Mouse (Mus musculus) neural tube, embryonic 14.5 days (tissue): ENCODE data around the gene 2010111I01Rik. TPM values are rescaled to one million over a fixed set of nuclear protein-coding genes. Genes with fewer than 3 reads are reported as not detected.

Experiments used
- ATAC-seq: fragments of 200-750 bp; cut with Nextera tagmentation; 2 replicates; pipeline ENCODE4 v1.8.0; 2017; ENCODE audit warnings: low read depth, mild to moderate bottlenecking, moderate TSS enrichment, moderate library complexity
- H3K27ac ChIP-seq: fragments of 300-500 bp; sonication (generic); 2 replicates; pipeline ENCODE4 v1.5.1; 2014; ENCODE audit warnings: low read depth, mild to moderate bottlenecking, control low read depth, low read length, moderate library complexity, mixed read lengths
- H3K27me3 ChIP-seq: fragments of 300-500 bp; sonication (generic); 2 replicates; pipeline ENCODE4 v1.6.1; 2014; ENCODE audit warnings: low read length; ENCODE audit not compliant: control insufficient read depth, insufficient read depth
- H3K36me3 ChIP-seq: fragments of 300-500 bp; sonication (generic); 2 replicates; pipeline ENCODE4 v1.6.1; 2014; ENCODE audit warnings: low read length, mixed read lengths; ENCODE audit not compliant: control insufficient read depth, insufficient read depth
- H3K4me1 ChIP-seq: fragments of 300-500 bp; sonication (generic); 2 replicates; pipeline ENCODE4 v1.6.1; 2014; ENCODE audit warnings: low read length; ENCODE audit not compliant: control insufficient read depth, insufficient read depth
- H3K4me2 ChIP-seq: fragments of 300-500 bp; sonication (generic); 2 replicates; pipeline ENCODE4 v1.6.1; 2014; ENCODE audit warnings: mild to moderate bottlenecking, low read depth, low read length, control low read depth
- H3K4me3 ChIP-seq: fragments of 300-500 bp; sonication (generic); 2 replicates; pipeline ENCODE4 v1.5.1; 2014; ENCODE audit warnings: low read depth, low read length, control low read depth, mixed read lengths
- H3K9ac ChIP-seq: fragments of 300-500 bp; sonication (generic); replicated peaks from 2 replicates; pipeline ENCODE4 v1.6.1; 2014; ENCODE audit warnings: low read depth, mild to moderate bottlenecking, control low read depth, low read length, mixed read lengths
- H3K9me3 ChIP-seq: fragments of 300-500 bp; sonication (generic); 2 replicates; pipeline ENCODE4 v1.6.1; 2016; ENCODE audit warnings: low read length; ENCODE audit not compliant: control insufficient read depth
- WGBS: fragments of 180-500 bp; shearing (Covaris S2); extraction: QIAGEN DNeasy Blood & Tissue Kit; methylation state at CpG from one replicate; pipeline ENCODE4 v1.1.7; 2014; 5-methylcytosine and 5-hydroxymethylcytosine counted together
- polyA plus RNA-seq: library from polyadenylated mRNA; unstranded; fragments of >200 nt; fragmentation: Nextera tagmentation; extraction: Ambion mirVana; gene quantifications from 2 replicates; pipeline ENCODE4 v1.2.1, GENCODE M21; 2014

Gene 2010111I01Rik
- polyA plus RNA-seq, 1 experiment from 2014 or later: 28.8 TPM

- H3K4me1 ChIP-seq: 0 out of 2 replicates have a peak, but pooled peaks cover 3% of the 10 kb centered on the region
- under 1% methylated on average over 33 of the region's 51 CpGs for WGBS
- peak; percentile 89 for ATAC-seq
Observed at GRCm38 (mm10) chr13:63239877-63240671, 275.4 kb downstream of the 2010111I01Rik start.

GRCm38 (mm10) chr13:63240835-63241234 lies 276.1 kb downstream of the 2010111I01Rik start:
- H3K36me3 ChIP-seq: no peaks in the 10 kb centered on the region
- H3K9me3 ChIP-seq: no peaks in the 10 kb centered on the region
- H3K4me3 ChIP-seq: peak overlapping the region; percentile 79
- H3K4me1 ChIP-seq: 0 out of 2 replicates have a peak, but pooled peaks cover 3% of the 10 kb centered on the region
- 0 out of 2 replicates have a peak overlapping the region, but pooled peaks have one; percentile 12 for H3K9ac ChIP-seq
- no peak for ATAC-seq
- no peak overlapping the region for H3K27ac ChIP-seq
- 36% methylated on average over 5 of the region's 5 CpGs for WGBS
- H3K27me3 ChIP-seq: no peaks in the 10 kb centered on the region
- H3K4me2 ChIP-seq: peak overlapping the region; percentile 78

More at GRCm38 (mm10) chr13:63239877-63240671, 275.4 kb downstream of the 2010111I01Rik start:
- Histone ChIP-seq H3K36me3 (no peaks in the 10 kb centered on the region), H3K4me2 (peak overlapping the region; percentile 78), H3K27me3 (no peaks in the 10 kb centered on the region), H3K27ac (peak overlapping the region; percentile 81), H3K4me3 (peak overlapping the region; percentile 79), H3K9me3 (no peaks in the 10 kb centered on the region), H3K9ac (peak overlapping the region; percentile 78)

GRCm38 (mm10) chr13:63241665-63242064 lies 277.0 kb downstream of the 2010111I01Rik start:
- Histone ChIP-seq H3K9me3 (no peaks in the 10 kb centered on the region), H3K4me2 (peak overlapping the region; percentile 78), H3K4me3 (peak overlapping the region; percentile 79; the same call in 1 of the 2 replicates), H3K27ac (no peak overlapping the region), H3K27me3 (no peaks in the 10 kb centered on the region), H3K4me1 (0 out of 2 replicates have a peak, but pooled peaks cover 3% of the 10 kb centered on the region), H3K9ac (0 out of 2 replicates have a peak overlapping the region, but pooled peaks have one; percentile 0), H3K36me3 (no peaks in the 10 kb centered on the region)
- 92% methylated on average over 3 of the region's 3 CpGs for WGBS
- no peak for ATAC-seq

- no peak overlapping the region for H3K9ac ChIP-seq
- no peak overlapping the region for H3K4me3 ChIP-seq
- H3K9me3 ChIP-seq: no peaks in the 10 kb centered on the region
- no peak for ATAC-seq
- 0 out of 2 replicates have a peak, but pooled peaks cover 3% of the 10 kb centered on the region for H3K4me1 ChIP-seq
- H3K36me3 ChIP-seq: no peaks in the 10 kb centered on the region
- no peak overlapping the region for H3K27ac ChIP-seq
- peak overlapping the region; percentile 78 for H3K4me2 ChIP-seq
- WGBS: 61% methylated on average over 10 of the region's 10 CpGs
- H3K27me3 ChIP-seq: no peaks in the 10 kb centered on the region
Observed at GRCm38 (mm10) chr13:63242401-63243192, 277.9 kb downstream of the 2010111I01Rik start.

GRCm38 (mm10) chr13:63243586-63243985 lies 278.9 kb downstream of the 2010111I01Rik start:
- no peak for ATAC-seq
- no peak overlapping the region for H3K27ac ChIP-seq
- no peaks in the 10 kb centered on the region for H3K9me3 ChIP-seq
- no peak overlapping the region for H3K9ac ChIP-seq
- H3K27me3 ChIP-seq: no peaks in the 10 kb centered on the region
- 0 out of 2 replicates have a peak, but pooled peaks cover 3% of the 10 kb centered on the region for H3K4me1 ChIP-seq
- H3K4me2 ChIP-seq: no peak overlapping the region
- 68% methylated on average over 5 of the region's 5 CpGs for WGBS
- no peaks in the 10 kb centered on the region for H3K36me3 ChIP-seq
- no peak overlapping the region for H3K4me3 ChIP-seq

- 29% methylated on average over 3 of the region's 3 CpGs for WGBS
- peak overlapping the region; percentile 17; the same call in 1 of the 2 replicates for H3K9ac ChIP-seq
- no peaks in the 10 kb centered on the region for H3K27me3 ChIP-seq
- 0 out of 2 replicates have a peak, but pooled peaks cover 3% of the 10 kb centered on the region for H3K4me1 ChIP-seq
- H3K27ac ChIP-seq: no peak overlapping the region
- H3K36me3 ChIP-seq: no peaks in the 10 kb centered on the region
- H3K4me2 ChIP-seq: 0 out of 2 replicates have a peak overlapping the region, but pooled peaks have one; percentile 6
- no peak for ATAC-seq
- no peaks in the 10 kb centered on the region for H3K9me3 ChIP-seq
- no peak overlapping the region for H3K4me3 ChIP-seq
Observed at GRCm38 (mm10) chr13:63244425-63244824, 279.7 kb downstream of the 2010111I01Rik start.

GRCm38 (mm10) chr13:63245218-63245617 lies 280.5 kb downstream of the 2010111I01Rik start:
- Histone ChIP-seq H3K4me1 (0 out of 2 replicates have a peak, but pooled peaks cover 3% of the 10 kb centered on the region), H3K27me3 (no peaks in the 10 kb centered on the region), H3K9ac (no peak overlapping the region), H3K4me2 (no peak overlapping the region), H3K4me3 (no peak overlapping the region), H3K27ac (no peak overlapping the region), H3K9me3 (no peaks in the 10 kb centered on the region), H3K36me3 (no peaks in the 10 kb centered on the region)
- no peak for ATAC-seq
- WGBS: 11% methylated on average over 9 of the region's 9 CpGs

- no peaks in the 10 kb centered on the region for H3K27me3 ChIP-seq
- WGBS: 40% methylated on average over 4 of the region's 4 CpGs
- H3K4me2 ChIP-seq: no peak overlapping the region
- no peak overlapping the region for H3K4me3 ChIP-seq
- H3K27ac ChIP-seq: no peak overlapping the region
- H3K36me3 ChIP-seq: no peaks in the 10 kb centered on the region
- no peak for ATAC-seq
- no peaks in the 10 kb centered on the region for H3K9me3 ChIP-seq
- H3K9ac ChIP-seq: no peak overlapping the region
- 0 out of 2 replicates have a peak, but pooled peaks cover 3% of the 10 kb centered on the region for H3K4me1 ChIP-seq
Observed at GRCm38 (mm10) chr13:63245812-63246211, 281.1 kb downstream of the 2010111I01Rik start.
